Mouse (Mus musculus) kidney, adult 9 months (tissue): Measurements from ENCODE around the gene Pdzd2.

Source experiments
- DNase-seq: peaks from one replicate; pipeline ENCODE4 v3.0.0; 2022

Pdzd2 gene

DNA sequence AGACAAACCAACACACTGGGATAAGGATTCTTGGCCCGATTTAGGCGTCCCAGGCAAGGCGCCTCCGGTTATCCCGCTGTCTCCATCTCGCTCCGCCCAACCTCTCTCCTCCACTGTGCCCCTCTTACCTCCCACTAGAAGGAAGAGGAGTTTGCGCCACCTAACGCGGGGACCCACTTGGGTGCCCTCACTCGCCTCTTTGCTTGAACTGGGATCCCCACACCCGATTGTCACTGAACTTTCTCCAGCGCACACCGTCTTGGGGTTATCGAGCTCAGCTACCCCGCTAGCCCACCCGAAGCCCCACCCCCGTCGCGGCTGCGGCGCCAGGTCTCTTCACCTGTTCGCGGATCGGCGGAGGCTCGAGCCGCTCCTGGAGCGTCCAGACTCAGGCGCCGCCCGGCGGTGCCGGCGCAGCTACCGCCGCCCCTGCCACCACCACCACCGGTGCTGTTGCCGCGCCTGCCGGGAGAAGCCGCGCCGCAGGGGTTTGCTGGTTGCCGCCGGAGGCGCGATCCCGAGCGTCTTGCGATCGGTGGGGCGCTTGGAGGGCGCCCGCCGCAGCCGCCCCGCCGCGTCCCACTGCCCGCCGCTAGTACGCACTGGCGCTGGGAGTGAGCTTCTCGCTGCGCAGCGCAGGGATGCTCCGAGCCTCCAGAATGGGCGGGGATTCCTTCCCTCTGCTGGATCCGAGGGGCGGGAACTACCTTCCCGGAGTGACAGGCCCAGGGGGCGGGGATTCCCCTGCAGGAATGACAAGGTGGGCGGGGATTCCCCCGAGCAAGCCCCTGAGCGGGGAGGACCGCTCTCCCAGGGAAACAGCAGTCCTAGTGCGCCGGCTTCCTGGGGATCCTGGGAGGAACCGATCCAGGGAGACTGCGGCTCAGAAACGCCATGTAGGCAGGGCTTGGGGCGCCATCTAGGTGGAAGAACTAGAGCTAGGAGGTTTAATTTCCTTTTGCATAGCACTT, at the start of gene Pdzd2:
Gene Pdzd2 (minus strand): TSS at position 648 of the 971 bp plus-strand sequence.
- DNase-seq, result peak; percentile 95

DNA sequence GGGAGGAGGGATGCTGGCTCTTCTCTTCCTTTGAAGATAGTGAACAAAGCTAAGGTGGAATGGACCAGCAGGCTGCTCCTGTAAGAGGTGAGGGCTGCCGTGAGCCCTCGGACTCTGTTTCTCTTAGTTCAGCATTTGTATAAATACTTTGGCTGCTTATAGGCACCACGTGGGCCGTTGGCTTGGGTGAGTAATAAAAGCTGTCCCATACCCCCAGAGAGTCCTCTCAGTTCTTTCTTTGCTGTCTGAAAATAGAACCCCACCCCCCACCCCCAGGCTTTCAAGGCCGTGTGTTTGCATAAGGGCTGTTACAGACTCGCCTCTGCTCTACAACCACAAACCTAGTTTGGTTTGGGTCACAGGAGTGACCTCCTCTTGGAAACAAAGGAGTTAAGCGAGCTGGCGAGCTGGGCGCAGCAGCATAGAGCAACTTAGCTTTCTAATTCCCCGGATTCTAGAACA, 49.7 kb upstream of the Pdzd2 start:
- no peak for DNase-seq

DNA sequence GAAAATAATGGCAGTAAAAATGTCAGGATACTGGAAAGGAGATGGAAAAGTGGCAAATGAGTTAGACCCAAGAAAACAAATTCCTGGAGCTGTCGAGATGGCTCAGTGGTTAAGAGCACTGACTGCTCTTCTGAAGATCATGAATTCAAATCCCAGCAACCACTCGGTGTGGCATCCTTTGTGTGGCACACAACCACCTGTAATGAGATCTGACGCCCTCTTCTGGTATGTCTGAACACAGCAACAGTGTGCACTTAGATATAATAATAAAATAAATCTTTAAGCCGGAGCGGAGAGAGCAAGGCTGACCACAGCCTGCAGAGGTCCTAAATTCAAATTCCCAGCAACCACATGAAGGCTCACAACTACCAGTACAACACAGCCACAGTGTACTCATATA, 48.8 kb upstream of the Pdzd2 start:
- DNase-seq, result no peak

DNA sequence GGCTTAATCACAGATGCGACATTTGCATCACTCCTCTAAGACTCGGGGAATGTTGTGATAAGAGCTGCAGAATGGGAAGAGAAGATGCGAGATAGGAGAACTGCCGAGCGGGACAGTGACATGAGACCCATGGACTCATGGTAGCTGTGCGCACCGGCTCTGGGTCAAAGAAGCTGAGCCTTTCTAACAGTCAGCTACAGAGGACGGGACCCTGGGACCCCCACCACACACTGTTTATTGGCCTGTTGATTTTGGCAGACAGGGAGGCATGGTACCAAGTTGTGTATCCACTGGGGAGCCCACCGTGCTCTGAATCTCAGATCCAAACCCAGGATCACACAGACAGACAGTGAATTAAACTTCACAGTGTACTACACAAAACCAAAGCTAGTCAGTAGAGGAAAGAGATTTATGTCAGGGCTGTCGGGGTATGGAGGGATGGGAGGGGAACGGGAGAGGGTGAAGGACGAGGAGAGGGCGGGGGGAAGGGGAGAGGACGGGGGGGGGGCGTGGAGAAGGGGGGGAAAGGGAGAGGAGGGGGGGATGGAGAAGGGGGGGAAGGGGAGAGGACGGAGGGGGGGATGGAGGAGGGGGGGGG, 42.1 kb upstream of the Pdzd2 start:
- no peak for DNase-seq

DNA sequence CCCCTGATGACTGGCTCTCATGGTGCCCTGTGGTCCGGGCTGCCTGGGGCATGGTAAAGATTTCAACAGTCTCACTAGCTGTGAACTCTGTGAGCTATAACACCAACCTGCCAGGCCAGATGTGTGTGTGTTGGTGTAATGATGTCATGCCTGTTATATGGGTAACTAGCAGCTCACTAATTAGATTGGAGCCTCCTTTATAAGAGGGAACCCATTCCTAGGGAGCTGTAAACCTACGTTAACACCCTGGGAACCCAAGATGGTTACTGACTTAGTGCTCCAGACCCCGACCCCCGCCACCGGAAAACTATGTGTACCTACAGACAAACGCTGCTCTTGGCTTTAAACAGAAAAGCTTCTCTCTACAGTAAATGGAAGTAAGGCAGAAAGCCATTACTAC, 41.6 kb upstream of the Pdzd2 start:
- DNase-seq, result no peak

DNA sequence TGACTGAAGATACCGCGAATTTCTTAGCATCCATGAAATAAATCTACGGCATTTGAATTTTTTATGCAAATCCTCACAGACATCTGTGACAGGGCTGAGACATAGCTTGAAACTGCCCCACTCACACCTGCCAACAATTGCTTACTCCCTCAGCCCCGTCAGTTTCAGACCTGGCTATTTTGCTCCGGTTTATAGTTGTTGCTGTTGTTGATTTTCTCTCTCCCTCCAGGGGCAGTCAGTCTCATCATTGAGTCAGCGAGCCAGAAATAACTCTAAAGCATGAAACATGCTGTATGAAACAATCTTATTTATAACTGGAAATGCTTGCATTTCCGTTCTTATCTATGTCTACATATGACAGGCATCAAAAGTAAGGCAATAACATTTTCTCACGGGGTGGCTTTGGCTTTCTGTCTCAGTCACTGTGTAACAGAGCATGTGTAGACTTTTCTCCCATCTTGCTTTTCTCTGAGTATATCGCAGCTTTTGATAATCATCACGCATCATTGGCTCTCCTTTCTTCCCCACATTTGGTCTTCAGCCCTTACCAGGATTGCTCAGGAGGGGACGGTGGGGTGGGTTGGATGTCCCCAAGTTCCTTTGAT, 34.5 kb upstream of the Pdzd2 start:
- DNase-seq, result no peak

DNA sequence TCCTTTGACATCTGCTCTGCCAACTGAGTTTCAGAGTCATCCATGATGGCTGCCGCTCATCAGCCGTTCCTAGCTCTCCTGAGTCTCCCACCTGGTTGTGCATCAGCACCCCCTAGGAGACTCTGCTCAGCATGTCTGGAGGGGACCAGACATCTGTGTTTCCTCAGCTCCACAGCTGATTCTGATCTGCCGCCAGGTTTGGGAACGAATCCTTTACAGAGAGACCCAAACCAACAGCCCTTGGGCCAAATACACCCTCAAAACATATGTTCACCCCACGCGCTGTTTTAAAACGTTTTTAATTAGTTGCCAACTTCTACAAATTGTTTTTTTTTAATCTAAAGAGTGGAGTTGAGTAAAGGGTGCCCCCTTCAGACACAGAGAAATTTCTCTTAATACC, 31.2 kb upstream of the Pdzd2 start:
- no peak for DNase-seq

DNA sequence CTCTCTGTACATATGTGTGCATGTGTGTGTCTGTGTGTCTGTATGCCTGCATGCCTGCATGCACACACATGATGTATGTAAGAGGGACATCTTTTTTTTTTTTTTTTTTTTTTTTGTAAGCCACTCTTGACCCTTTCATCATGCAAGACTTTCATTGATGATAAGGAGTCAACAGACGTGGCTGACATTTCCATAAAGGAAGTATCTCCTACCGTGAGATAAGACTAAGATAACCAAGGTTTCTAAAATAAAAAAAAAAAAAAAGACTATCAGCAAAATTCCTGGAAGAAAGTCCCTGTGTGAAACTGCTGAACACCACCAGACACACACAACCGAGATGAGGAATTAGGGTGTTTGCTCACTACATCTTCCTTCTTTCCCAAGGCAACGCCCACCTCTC, 27.1 kb upstream of the Pdzd2 start:
- no peak for DNase-seq

DNA sequence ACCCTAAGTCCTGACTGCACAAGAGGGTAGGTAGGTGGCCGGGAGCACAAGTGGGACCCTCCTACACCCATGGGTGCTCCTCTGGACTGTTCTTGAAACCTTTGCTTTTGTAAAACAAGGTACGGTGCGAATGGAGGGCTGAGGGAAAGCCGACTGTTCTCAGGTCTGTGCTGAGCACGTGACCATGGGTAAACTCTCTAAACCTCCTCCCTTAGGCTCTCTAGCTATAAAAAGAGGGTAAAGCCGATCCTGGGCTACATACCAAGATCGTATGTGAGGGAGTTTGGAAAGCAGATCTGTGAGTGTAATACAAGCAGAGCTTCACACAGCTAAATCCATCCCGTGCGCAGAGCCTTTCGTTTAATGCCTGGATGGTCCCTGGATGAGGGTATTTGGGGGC, 23.4 kb upstream of the Pdzd2 start:
- DNase-seq, result no peak

DNA sequence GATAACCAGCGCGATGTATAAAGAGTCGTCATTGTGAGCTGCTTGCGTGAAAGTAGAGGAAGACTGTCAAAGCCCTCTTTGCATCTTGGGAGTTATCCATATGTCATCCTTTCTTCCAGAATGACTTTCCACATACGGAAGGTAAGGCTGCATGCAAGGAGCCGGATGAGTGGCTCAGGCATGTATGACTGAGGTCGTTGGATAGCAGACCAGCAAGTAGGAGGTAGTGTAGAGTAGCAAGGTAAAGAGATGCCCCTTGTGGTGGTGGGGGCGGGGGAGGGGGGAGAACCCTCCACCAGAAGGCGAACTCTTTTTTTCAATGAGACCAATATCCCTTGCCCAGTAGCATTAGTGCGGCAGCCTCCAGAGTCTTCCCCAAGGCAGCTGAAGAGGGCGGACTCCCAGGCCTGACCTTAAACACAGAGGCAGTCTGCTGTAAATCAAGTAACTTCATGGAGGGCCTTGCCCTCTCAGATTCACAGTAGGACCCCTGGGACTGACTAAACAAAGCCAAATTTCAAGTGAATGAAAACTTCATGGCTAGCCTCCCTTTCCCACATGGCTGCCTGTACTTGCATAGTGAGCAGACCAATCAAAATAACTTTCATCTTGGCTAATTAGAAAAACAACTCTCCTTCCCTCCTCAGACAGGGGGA, 22.7 kb upstream of the Pdzd2 start:
- DNase-seq, result no peak

DNA sequence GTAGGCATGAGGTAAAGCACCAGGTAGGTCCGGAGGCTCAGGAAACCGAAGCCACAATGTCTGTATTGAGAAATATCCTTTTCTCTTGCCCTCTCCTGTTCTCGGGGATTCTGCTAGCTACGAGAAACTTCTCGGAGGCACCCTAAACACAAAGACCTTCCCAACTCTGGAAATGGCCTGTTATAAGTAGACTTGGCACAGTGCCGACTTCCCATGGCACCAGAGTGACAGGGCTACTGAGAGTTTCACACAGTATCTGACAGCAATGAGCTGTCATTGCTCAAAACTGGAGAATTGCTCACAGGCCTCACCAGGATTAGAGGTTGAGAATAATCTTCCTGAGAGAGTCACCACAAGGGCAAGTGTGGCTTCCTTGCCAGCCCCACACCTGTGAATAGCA, 21.0 kb upstream of the Pdzd2 start:
- DNase-seq, result no peak

DNA sequence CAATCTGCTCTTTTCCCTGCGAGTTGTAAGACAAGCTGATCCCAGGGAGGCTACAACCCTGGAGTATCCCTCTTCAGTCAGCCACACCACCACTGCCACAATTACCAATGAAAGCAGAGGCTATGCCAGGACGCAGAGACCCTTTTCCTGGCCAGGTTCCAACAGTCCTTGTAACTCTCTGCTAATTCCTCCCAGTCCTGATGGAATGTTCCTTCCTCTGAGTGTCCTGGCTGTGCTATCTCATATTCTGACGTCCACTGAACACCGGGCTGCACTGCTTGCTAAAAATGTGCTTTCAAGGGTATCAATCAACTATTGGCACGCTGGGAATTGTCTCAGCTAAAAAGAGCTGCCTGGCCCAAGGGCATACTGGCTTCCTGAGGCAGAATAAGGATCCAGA, 18.7 kb upstream of the Pdzd2 start:
- DNase-seq, result no peak

DNA sequence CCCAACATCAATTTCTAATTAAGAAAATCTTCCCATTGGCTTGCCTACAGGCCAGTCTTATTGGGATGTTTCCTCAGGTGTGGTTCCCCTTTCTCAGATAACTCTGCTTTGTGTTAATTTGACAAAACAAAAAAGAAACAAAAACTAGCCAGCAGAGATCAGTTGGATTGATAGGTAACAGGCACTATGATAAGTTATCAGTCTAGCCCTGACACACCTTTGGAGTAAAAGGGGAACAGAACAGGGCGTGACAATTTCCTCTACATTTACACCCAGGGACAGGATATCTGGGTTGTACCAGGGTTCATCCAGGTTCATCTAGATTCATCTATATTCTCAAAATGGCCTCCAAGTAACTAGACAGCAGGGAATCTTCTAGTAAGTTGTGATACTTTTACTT, 18.0 kb upstream of the Pdzd2 start:
- no peak for DNase-seq

DNA sequence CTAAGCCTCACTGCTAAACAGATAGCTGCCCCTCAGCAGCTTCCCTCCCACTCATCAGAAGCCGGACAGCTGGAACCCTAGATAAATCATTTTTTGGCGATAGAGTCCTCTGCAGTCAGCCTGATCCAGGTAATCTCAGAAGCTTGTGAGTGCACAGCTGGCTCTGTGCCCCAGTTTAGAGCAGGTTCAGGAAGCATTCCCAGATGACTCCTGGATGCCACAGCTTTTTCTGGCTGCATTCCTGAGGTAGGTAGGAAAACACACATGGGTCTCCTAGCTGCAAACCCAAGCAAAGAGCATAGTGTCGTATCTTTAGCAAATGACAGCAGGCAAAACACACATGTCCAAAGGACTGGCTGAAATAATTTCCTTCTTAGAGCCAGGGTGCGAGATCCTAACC, 13.5 kb upstream of the Pdzd2 start:
- DNase-seq, result no peak

DNA sequence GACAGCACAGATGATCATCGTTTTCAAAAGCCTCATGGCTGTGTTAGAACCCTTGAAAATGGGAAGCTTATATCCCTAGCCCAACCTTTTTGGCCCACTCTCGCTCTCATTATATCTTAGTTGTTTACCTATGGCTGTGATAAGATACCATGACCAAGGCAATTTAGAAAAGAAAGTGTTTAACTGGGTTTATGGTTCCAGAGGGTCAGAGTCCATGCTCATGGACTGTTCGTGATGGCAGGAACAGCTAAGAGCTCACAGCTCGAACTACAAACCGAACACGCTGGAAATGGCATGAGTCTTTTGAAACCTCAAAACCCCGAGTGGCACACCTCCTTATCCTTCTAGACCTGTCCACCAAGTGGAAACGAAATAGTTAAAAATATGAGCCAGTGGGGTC, 11.2 kb upstream of the Pdzd2 start:
- no peak for DNase-seq

DNA sequence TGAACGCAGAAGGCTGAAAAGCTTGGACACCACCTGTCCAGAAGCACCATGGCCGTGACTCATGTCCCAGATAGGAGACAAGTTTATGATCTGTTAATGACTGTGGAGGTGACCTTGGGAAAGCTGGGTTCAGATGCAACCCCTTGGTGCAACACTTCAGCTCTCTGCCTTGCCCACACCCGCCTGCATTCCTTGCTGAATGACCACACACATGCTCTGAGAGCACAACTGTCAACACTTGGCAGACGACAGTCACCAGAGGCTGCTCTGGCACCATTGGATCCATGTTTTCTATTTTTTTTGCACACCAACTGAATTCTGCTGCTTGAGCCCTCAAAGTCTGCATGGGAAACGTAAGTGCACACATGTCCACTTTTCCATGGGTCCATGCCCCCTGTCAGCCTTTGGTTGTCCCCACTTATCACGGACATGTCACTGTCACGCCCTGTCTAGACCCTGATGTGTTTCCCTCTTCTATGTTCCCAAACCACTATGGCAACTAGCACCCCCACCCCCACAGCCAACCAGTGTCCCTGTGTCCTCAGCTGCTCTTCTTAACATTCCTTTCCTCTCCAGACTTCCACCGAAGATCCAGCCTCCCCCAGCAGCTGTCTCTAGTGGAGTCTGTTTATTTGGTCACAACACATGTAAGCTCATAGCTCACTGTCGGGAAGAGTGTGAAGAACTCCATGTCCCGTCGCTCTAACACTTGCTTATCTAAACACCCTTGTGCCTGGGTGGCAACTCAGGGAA, 10.0 kb upstream of the Pdzd2 start:
- no peak for DNase-seq

DNA sequence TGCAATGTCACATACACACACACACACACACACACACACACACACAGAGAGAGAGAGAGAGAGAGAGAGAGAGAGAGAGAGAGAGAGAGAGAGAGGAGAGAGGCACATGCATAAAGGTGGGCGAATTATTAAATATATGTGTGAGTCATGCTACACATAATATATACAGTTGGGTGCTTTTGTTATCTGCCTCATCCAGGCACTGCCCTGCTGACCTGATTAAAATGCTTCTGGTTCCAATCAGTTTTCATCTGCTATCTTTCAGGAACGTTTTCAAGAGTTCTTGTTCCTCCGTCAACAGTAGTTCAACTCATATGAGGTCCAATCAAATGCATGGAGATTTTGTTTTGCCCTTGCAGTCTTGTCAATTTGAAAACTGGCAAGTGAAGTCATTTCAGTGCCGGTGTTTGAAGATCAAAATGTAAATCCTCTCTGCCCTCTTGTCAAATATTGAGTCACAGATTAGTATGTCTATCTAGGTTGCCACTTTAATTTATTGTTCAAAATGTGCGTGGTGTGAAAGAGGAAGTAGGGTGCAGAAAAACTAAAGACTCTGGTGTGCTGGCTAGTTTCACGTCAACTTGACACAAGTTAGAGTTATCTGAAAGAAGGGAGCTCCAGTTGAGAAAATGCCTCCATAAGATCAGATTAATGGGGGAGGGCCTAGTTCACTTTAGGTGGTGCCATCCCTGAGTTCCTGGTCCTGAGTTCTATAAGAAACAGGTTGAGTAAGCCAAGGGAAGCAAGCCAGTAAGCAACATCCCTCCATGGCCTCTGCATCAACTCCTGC, 2.6 kb upstream of the Pdzd2 start:
- DNase-seq, result no peak

DNA sequence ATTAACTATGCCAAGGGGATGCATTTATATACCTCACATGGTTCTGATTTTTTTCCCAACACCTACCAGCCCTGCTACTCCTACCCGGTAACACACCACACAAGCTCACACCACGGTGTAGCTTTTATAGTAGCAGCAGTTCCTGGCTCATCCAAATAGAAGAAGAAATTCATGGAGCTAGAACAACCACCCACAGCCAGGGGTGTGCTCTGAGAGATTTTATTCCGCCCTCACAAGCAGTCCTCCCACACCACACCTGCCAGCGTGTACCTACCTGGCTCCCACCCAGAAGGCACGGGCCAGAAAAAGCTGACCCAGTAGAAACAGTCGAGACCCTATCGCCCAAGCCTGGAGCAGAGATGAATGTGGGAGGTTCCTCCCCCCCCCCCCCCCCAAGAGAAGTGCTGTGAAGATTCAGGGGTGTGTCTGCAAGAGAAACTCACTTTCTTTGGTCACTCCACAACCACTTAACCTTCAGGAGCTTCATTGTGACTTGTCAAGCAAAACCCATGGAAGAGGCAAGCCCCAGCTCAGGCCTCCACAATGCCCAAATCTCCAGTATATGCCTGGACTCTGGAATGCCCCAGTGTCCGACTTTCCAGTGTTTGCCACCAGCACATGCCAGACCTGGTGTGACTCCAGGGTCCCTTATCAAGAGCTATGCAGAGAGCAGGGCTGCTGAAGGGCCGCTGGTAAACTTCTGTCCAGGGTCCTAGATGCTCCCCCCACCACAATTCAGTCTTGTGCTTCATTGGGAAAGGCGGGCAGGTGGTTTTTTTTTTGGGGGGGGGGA, 1.2 kb downstream of the Pdzd2 start:
- no peak for DNase-seq

DNA sequence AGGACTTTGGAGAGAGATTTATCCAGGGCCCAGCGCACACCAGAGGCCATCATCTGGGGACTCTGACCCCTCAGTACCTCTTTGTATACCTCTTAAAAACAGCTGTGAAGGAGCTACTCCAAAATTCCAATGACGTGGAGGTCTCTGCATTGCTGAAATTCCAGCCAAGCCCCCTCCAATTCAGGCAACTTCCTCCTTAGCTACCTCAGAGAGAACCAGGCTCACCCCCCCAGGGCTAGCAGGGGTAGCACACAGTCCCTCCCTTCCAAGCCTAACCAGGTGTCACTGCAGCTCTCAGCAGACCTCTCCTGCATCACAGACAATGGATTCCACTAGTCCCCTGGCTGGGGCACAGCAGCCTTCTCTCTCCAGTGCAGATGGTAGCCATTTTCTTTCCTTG, 4.5 kb downstream of the Pdzd2 start:
- no peak for DNase-seq

DNA sequence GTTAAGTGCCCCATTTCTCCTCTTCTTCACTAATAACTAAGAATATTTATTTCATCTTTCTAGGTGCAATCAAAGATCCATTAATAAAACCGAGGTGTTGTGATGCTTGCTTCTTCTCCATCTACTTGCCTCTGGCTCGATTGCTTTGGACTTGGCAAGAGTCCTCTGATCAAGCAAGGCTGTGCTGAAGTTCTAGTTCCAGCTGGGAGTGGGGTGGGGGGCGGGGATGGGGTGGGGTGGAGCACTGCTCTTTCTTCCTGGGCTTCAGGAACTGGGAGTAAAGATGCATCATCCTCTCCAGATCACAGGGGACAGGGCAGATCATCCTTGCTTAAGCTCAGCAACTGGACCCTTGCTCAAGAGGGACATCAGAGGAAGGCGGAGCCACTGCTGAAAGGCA, 5.5 kb downstream of the Pdzd2 start:
- no peak for DNase-seq

DNA sequence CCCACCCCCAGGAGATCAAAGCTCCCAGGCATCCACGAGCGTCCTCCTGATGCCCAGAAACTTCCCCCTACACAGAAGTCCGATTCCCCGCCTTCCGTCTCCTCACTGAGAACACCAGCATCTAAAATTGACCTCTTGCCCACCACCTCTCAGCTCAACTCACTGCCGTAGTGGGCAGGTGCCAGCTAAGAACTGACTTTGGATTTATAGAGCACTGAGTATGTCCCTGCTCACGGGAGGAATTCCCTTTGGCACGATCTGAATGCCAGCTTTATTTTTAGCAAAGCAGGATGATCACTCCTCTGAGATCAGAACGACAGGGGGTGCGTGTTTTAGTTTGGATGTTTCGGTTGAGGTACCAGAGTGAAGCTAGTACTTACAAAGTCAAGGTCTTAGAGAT, 7.1 kb downstream of the Pdzd2 start:
- no peak for DNase-seq
